Mouse (Mus musculus) brown adipose tissue, adult 24 weeks (tissue): ENCODE measurements around the gene Nme6. TPM values are rescaled to one million over a fixed set of nuclear protein-coding genes. Genes with fewer than 3 reads are reported as not detected.

Source experiments
- H3K27ac ChIP-seq: fragments of 200-500 bp; replicated peaks from 2 replicates; pipeline ENCODE4 v1.5.1; 2012; ENCODE audit warnings: low read depth, mild to moderate bottlenecking, low read length
- H3K4me1 ChIP-seq: fragments of 200-500 bp; 2 replicates; pipeline ENCODE4 v1.6.1; 2012; ENCODE audit warnings: low read length, mixed read lengths; ENCODE audit not compliant: control insufficient read depth, insufficient read depth, insufficient read length
- H3K4me3 ChIP-seq: fragments of 200-500 bp; 2 replicates; pipeline ENCODE4 v1.5.1; 2012; ENCODE audit warnings: low read depth, mild to moderate bottlenecking, low read length, moderate library complexity; ENCODE audit not compliant: insufficient read depth
- polyA plus RNA-seq: library from polyadenylated mRNA; stranded (reverse); fragments of >200 nt; gene quantifications from 2 replicates; pipeline ENCODE4 v1.2.4, GENCODE M21; 2012; ENCODE audit not compliant: missing spikeins, insufficient read depth, insufficient read length

The Nme6 gene
- polyA plus RNA-seq, 1 experiment = 11.3 TPM

GRCm38 (mm10) chr9:109891501-109891900 is 59.0 kb downstream of the Nme6 start:
- H3K4me1 ChIP-seq = 0 out of 2 replicates have a peak, but pooled peaks cover 3% of the 10 kb centered on the region
- no peak overlapping the region for H3K27ac ChIP-seq
- no peak overlapping the region for H3K4me3 ChIP-seq

Other genes with a start within 250 kb of the Nme6 start
- not detected in 2 replicates for gene Fbxw24, start 206.7 kb upstream of the Nme6 start, polyA plus RNA-seq
- gene Fbxw25, start 168.1 kb upstream of the Nme6 start, polyA plus RNA-seq = not detected in 2 replicates
- gene Fbxw18, start 130.0 kb upstream of the Nme6 start, polyA plus RNA-seq = not detected in 2 replicates
- not detected in 2 replicates for gene Fbxw26, start 86.7 kb upstream of the Nme6 start, polyA plus RNA-seq
- not detected in 2 replicates for gene Fbxw27, start 42.1 kb upstream of the Nme6 start, polyA plus RNA-seq
- not detected in 2 replicates for gene Spink8, start 20.5 kb upstream of the Nme6 start, polyA plus RNA-seq
- gene Camp, start 16.9 kb downstream of the Nme6 start, polyA plus RNA-seq = not detected in 2 replicates
- gene Cdc25a, start 42.8 kb downstream of the Nme6 start, polyA plus RNA-seq = 1.7 and 4.0 TPM in 2 replicates
- gene Map4, start 98.7 kb downstream of the Nme6 start, polyA plus RNA-seq = 34.0 and 36.5 TPM in 2 replicates